Mouse (Mus musculus) lung, postnatal 10 days (tissue): ENCODE results near the gene Flt3l.
"Not testable (repeated sequence)": the region's sequence is repeated elsewhere in the genome, so short reads cannot be mapped to it uniquely, and the experiment has no call there.

ENCODE experiments used
- DNase-seq: peaks from one replicate; pipeline ENCODE4 v3.0.0; 2021

Flt3l gene

DNA sequence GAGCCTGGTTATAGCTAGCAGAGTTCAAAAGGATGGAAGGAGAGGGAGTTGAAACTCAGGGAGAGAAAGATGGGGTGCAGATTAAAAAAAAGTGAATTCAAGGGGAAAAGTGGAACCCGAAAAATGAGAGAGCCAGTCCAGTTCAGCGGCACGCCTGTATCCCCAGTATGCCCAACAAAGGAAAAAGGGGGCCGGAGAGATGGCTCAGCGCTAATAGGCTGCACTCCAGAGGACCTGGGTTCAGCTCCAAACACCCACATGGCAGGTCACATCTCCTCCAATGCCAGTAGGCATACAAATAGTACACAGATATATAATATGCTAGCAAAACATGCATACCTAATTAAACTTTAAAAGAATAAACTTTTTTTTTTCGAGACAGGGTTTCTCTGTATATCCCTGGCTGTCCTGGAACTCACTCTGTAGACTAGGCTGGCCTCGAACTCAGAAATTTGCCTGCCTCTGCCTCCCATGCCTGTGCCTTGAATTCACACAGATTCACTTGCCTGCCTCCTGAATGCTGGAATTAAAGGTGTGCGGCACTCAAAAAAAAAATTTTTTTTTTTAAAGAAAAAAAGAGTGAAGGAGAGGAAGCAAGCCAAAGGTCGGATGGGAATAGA is 26.9 kb upstream of the Flt3l start:
- DNase-seq: no peak

DNA sequence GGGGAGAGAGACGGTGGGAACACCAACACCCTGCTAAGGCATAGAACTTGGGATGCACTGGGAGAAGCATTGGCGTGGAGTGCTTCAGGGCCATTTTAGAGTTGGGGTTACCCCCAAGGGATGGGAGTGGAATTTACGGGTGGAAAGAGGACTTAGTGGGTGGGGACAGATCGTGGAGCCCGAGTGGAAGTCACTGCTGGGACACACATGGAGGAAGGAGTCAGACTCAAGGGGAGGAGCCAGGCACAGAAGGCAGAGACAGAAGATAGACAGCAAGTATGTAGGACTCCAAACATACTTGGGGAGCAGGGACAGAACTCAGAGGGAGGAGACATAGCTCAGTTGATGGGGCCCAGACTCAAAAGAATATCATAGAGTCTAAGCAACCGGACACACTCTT is 26.3 kb upstream of the Flt3l start:
- no peak for DNase-seq

DNA sequence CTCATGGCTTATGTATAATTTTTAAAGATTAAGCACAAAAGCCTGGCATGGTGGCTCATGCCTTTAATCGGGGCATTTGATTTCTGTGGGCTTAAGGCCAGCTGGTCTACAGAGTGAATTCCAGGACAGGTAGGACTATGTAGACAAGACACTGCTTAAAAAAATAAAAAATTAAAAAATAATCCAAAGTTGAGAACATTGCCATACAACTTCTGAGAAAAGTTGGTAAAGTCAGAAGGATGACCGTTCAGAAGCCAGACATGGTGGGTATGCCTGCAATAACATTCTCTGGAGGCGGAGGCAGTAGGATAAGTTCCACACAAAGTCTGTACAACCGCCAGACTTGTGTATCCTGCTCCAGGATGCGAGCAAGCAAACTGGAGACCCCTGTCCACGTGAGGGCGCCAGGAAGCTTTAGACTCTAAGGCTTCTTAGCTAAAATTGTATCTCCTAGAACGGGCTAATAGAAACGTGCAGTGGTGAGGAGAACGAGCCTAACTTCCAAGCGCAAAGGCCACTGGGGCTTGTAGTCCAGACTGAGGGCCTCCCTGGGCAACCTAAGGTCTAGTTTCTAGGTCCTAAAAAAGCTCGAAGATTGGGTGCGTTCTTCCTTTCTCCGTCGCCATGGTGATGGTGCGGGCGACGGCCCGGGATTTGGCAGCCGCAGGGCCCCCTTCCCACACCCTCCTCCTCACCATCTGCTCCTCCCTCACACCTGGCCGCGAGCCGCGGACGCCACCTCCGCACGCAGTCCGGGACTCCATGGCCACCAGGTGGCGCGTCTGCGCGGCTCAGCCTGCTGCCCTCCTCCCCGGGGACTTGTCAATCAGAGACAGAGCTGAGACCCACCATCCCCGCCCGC is 25.6 kb upstream of the Flt3l start:
- peak; percentile 92 for DNase-seq

DNA sequence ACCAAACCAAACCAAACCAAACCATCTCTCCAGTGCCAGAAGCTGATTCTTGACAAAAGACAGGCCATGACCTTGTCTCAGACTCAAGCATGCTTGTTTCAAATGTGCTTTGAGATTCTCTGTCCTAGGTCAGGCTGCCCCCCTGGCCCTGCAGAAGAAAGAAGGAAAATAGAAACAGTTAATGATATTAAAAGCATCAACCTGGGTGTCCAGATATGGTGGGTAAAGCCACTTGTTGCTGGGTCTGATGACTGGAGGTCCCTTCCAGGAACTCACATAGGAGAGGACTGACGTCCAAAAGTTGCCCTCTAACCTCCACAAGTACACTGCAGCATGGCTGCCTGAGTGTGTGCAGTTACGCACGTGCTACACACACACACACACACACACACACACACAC is 24.6 kb upstream of the Flt3l start:
- DNase-seq: no peak

DNA sequence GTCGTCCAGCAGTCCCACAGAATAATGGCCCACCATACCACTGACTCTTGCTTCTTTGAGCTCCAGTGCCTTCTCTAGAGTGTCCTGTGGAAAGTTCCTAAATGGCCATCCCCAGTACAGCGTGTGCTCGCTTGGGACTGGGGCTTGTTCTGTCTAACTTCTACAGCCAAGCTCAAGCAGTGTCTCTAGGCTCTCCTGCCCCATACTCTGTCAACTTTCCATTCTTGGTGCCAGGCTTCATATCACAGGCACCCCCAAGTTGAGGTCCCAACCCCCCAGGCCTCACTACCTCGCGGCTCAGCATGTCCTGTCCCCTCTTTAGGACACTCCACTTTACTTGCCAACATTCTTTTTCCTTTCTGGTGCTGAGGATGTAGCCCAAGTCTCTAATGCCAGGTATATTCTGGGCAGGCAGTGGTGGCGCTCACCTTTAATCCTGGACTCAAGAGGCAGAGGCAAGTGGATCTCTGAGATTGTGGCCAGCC is 24.1 kb upstream of the Flt3l start:
- no peak for DNase-seq

DNA sequence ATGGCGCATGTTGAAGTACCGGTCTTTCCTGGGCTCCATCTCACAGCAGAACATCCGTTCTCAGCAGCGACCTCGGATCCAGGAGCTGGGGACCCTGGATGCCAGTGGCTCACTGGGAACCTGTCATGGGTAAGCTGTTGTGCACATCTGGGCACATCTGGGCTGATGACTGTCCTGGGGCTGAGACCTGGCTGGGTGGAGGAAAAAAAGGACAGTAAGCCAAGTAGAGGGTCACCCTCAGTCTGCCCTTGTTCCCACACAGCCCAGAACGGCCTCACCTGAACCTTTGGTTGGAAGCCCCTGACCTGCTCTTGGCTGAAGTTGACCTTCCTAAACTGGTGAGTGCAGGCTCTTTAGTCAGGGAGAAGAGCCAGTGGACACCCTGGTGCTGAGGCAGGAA is 22.8 kb upstream of the Flt3l start:
- no peak for DNase-seq

DNA sequence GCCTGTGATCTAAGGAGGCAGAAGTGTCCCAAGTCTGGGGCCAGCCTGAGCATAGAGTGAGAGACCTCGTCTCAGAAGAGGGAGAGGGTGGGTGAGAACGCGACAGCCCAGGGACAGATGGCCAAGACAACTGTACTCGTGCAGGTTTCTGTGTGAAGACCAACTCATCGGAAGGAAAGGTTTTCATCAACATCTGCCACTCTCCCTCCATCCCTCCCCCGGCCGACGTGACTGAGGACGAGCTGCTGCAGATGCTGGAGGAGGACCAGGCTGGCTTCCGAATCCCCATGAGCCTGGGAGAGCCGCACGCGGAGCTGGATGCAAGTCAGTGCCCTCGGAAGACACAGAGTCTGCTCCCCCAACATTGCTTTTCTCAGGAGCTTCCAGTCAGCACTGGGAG is 21.2 kb upstream of the Flt3l start:
- DNase-seq: no peak

DNA sequence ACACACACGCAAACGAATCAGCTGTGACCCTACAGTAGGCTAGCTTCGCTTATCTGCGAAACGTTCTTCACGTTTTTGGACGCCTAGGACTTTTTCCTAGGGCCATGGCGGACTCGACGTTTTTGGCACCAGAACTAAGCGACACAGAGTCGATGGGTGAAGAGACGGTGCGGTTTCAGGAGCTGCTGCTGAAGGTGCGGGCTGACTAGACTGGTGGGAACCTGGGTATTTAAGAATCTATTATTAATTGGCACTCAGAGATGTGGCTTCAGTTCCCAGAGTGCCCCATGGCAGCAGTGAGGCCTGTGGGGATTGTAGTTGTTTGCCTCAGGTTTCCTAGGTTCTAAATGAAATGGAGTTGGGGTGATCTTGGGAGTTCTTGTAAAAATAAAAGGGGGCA is 20.0 kb upstream of the Flt3l start:
- no peak for DNase-seq

DNA sequence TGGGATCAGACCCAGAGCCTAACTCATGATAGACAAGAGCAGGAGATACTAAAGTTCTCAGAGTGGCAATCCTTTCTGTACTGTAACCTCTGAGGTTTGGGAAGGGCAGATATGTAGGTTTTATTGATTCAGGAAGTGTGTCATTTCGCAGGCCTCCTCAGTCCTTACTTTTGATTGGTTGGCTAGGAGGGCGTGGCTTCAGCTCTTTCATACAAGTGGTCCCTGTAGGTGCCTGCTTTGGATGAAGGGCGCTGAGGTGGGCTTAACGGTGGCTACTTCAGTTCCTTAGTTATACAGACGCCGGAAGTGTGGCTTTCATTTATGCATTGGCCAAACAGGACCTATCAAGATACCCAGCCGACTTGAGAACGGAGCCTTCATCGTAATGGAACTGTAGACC is 19.4 kb upstream of the Flt3l start:
- DNase-seq: no peak

DNA sequence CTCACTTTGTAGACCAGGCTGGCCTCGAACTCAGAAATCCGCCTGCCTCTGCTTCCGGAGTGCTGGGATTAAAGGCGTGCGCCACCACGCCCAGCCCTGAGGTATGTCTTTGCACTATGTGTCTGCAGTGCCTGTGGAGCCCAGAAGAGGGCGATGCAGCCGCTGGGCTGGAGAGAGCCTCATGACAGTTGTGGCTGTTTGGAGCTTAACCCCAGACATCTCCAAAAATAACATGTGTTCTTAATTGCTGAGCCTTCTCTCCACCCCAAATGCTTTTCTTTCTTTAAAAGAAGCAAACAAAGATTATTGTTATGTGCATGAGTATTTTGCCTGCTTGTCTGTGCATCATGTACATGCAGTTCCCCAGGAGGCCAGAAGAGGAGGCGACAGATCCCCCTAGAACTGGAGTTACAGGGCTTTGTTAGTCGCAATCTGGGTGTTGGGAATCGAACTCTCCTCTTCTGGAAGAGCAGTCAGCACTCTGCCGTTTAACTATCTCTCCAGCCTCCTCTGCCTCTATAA is 18.8 kb upstream of the Flt3l start:
- DNase-seq: peak; percentile 84

DNA sequence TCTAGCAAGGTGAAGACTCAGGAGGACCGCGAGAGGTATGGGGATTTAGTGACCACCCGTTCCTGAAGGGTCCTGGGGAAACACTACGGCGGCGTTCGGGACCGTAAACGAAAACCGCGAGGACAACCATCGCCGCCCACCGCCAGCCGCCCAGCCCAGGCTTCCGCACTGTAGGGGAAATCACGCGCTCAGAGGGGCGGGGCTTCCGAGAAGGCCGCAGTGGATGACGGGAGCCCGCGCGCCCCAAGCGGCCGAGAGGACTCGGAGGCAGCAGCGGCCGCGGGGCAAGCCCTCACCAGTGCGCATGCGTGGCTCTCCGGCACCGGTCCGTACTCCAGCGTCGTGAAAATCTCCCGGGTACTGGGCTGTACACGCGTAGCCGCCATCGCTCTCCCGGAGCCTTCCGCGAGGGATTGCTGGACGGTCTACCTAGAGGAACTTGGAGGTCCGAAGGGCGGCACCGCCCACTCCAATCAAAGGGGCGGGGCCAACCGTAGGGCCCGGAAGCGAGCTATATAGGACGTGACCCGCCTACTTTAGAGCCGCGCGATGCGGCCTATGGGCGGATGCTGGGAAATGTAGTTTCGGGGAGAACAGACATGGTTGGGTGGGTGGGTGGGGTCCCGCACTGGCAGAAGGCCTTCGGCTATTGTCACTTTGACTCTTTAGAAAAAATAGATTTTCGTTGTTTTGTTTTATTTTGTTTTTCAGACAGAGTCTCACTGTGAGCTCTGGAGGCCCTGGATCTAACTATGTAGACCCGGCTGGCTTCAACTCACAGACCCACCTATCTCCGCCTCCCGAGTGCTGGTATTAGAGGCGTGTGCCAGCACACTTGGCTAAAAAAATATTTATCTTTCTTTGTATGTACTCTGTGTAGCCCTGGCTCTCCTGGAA is 18.1 kb upstream of the Flt3l start, which contains the start of the genes Pih1d1 and Aldh16a1:
TSS of gene Pih1d1 (plus strand) at position 208 of the 897 bp plus-strand sequence.
TSS of gene Aldh16a1 (minus strand) at position 489 of the 897 bp plus-strand sequence.
- DNase-seq: peak; percentile 98

DNA sequence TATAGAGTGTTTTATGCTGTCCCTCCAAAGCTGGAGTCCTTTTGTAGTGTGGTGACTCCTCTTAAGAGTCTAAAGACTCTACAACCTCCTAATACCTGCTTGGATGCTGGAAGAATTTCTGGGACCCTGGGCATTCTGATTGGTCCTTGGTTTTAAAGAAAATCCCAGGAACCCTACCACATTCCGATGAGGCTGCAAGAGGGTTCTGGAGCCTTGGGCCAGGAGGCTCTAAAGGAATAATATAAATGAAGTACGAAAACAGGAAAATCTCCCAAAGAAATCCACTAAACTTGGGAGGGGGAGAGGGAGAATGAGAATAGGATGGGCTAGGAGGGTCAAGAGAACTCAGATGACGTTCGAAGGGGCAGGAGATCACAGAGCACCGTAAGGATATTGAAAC is 17.4 kb upstream of the Flt3l start:
- no peak for DNase-seq

DNA sequence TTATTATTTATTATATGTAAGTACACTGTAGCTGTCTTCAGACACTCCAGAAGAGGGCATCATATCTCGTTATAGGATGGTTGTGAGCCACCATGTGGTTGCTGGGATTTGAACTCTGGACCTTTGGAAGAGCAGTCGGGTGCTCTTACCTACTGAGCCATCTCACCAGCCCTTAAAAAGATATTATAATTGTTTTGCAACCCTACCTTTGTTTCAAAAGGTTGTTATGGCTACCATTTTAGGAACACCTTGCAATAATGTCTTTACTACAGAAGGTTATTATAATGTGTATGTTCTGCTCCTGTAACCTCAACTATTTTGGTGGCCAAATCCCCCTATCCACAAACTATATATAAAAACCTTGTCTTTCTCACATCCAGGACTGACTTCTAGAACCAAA is 16.8 kb upstream of the Flt3l start:
- DNase-seq: not testable (repeated sequence)

DNA sequence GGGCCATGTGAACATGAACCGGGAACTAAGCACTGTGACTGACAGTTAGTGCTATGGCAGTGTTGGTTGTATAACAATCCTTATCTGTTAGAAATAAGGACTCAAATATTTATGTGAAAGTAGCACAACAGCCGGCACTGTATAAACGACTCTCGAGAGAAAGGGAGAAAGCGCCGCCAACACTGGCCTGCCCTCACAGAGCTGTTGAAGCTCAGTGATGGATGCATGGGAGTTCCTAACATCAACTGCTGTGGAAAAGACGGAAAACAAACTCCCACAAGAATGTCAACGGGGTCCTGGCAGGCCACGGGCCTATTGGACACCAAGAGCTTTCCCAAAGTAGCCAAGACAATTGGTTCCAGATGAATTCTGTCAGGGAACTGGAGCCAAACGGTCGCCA is 15.1 kb upstream of the Flt3l start:
- DNase-seq: peak; percentile 86

DNA sequence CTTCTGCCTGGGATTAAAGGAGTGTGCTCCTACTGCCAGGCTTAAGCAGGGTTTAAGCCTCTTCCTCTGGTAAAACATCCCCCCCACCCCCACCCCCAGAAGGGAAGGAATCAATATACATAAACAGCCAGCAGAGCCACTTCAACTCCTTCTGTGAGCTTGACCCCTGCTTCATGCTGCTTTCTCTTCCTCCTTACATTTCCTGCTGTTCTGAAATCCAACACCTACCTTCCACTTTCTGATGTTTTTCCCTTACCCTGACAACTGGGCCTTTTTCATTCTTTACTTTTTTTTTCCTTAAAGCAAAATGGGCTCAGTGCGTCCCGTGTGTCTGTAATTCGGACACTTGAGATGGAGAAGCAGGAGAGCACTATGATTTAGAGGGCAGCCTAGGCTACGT is 14.1 kb upstream of the Flt3l start:
- no peak for DNase-seq

DNA sequence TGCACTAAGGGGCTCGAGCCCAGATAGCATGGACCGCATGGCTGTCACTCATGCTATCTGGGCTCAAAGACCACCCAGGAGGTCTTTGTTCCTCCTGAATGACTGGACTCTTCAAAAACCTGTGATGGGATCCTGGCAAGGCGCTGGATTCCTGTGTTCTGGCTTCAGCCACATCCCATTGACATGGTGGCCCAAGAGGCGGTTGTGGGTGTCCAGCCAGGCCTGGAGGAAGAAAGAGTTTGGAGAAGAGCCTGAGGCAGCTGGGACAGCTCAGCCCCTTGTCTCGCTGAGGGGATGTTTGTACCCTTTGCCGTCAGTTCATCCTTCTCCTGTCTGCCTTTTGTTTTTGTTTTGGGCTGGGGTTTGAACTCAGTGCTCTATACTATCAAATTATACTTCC is 13.3 kb upstream of the Flt3l start:
- DNase-seq: peak; percentile 81

DNA sequence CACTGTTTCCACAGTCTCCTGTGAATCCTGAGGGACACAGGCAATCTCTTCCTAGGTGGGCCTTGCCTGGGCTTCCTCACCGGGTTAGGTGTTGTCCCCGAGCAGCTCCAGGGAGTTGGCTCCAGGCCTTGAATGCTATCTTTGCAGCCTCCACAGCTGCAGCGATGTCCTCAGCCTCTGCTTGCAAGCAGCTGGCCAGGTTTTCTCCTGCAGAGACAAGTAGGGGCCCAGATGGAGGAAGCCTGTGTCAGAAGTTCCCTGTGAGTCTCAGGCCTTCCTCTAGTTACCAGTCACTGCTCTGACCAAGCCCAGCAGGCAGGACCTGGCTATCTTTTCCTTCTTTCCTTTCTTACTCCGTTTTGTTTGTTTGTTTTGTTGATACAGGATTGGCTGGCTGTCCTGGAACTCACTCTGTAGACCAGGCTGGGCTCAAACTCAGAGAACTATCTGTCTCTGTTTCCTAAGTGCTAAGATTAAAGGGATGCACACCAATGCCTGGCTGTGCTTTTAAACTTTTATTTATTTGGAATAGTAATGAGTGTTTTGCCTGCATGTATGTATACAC is 12.4 kb upstream of the Flt3l start:
- DNase-seq: no peak

DNA sequence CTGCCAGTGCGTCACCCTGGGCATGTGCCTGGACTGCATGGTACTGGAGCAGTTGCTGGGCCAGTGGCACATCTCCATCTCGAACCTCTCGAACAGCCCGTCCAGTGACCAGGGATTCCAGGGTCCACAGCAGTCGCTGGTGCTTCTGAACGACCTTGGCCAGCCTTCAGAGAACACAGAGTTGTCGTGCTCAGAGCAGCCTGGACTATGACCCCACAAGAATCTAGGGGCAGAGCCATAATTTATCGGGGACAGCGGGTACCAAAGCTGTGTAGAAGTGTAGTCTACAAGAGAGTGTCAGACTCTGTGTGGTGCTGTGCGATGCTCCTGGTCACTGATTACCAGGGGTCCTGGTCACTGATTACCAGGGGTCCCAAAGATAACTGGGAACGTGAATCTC is 11.7 kb upstream of the Flt3l start:
- no peak for DNase-seq

DNA sequence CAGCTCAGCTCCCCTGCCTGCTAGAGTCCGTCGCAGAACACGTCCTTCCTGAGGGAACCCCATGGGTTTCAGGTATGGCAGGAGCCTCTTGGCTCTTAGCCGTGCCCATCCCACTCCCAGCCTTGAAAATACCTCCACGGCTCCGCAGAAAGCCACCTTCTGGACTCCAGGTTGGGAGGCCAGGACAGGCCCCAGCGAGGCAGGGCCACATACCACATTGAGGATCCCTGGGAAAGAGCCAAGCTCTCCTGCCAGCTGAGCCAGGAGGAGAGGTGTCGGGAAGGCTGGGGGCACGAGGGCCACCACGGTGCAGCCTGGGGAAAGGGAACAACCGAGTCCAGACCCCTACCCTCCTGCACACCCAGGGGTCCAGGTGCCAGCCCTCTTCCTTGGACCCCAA is 11.0 kb upstream of the Flt3l start:
- no peak for DNase-seq

DNA sequence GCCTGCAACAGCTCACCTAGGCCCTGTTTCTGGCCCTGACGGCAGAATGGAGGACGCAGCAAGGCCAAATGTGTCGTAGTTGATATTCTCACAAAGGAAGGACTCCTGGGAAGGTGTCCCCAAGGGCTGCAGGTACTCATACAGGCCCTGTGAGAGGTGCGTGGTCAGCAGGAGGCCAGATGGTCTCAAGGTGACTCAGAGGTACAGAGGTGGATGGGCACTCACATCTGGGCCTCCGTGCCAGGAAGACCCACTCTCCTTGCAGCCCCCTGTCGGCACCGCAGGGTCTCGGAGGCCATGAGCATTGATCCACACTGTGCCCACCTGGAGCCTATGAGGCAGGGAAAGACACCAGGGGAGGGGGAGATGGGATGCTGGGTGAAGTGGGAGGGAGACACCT is 9.2 kb upstream of the Flt3l start:
- no peak for DNase-seq

DNA sequence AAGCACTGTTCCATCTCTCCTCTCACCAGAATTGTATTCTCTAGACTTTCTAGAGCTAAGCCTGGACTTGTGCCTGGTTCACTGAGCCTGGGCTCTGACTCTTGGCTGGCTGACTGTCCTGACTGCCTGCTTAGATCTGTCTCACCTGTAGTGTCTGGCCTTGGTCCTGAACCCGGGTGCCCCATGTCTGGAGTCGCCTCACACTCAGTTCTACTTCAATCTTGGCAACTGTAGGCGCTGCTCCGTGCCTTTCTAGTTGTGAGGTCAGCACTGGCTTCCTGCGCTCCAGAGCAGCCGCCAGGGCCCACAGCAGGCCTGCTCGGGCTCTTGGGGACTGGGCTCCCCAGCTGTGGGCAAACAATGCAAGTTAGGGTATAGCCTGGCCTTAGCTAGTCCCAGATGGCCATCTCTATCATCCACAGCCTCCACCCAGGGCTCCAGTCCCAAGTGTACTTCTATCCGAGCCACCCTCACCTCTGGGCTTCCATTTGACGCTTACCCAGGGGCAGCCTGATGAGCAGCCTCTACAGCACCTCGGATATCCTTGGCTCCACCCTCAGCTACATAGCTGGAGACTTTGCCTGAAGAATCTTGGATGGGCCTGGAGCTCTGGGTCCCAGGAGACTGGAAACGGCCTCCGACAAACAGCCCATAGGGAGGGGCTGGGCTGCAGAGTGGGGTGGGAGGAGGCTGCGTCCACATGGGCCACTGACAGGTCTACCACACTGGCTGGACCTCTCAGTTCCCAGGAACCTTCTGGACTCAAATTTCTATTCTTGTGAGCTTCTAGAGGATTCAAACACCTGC is 8.3 kb upstream of the Flt3l start:
- DNase-seq: no peak

DNA sequence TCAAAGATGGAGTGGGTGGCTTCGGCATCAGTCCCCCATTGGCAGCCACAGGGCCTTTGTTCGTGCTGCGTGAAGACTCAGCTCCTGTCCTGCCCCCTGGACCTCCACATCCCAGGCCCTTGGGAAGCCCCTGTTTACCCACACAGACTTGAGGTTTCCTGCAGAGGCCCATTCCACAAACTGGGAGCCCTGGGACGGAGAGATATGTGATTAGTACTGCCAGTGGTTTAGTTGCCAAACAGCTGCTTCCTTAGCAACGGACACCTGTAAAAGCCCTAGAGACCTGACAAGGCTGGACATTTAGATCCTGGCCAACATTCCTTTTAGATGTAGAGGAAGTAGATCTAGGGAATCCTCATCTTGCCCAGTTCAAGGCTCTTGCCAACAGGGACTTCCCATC is 5.7 kb upstream of the Flt3l start:
- DNase-seq: no peak
